Mouse (Mus musculus) left cerebral cortex, postnatal 10 days (tissue): ENCODE results near the gene Clpx. TPM values are rescaled to one million over a fixed set of nuclear protein-coding genes. Genes with fewer than 3 reads are reported as not detected.
"Not testable (repeated sequence)": the region's sequence is repeated elsewhere in the genome, so short reads cannot be mapped to it uniquely, and the experiment has no call there.

Experiments
- DNase-seq, 2 experiments: peaks; one replicate each; pipeline ENCODE4 v3.0.0; 2021 to 2022; ENCODE audit warnings: low spot score in 2 of 2, mixed read lengths in 1 of 2; ENCODE audit errors: extremely low spot score in 1 of 2
- intact Hi-C: fragments of 180-260 bp; cut with DNase I; formaldehyde crosslinking; loops from one replicate; pipeline ENCODE4 v1.15.1; 2025
- total RNA-seq, 2 experiments: library from RNA; stranded (reverse); gene quantifications; 2 replicates each; pipeline ENCODE4 v1.2.3; 2021

Clpx gene
- total RNA-seq, 2 experiments from 2014 or later, result 25.3 to 25.4 TPM

DNA sequence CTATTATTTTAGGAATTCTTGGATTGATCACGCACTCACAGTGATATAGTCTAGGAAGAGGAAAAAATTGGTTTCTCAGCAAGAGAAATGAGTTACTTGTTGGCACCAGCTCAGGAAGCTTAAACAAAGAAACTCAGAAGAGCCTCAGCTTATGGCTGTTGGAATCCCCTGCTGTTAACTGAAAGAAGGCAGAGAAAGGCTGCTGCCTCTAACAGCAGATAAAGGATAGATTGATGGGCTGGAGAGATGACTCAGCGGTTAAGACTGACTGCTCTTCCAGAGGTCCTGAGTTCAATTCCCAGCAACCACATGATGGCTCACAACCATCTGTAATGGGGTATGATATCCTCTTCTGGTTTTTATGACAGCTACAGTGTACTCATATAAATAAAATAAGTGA, 33.3 kb downstream of the Clpx start:
- DNase-seq, result no peak
- intact Hi-C loops, result loop anchor here (10.0 kb wide), 1 partner anchor 263 kb away; no protein-coding TSS in a partner anchor

GRCm38 (mm10) chr9:65333958-65334357, 39.9 kb downstream of the Clpx start:
- intact Hi-C loops, result no loop called here

GRCm38 (mm10) chr9:65339146-65339545, 45.1 kb downstream of the Clpx start:
- no peak for DNase-seq
- intact Hi-C loops, result no loop called here

More at GRCm38 (mm10) chr9:65333958-65334357, 39.9 kb downstream of the Clpx start:
- no peak for DNase-seq

GRCm38 (mm10) chr9:65340414-65340813, 46.4 kb downstream of the Clpx start:
- DNase-seq, result no peak
- intact Hi-C loops, result no loop called here

GRCm38 (mm10) chr9:65345439-65345838, 51.4 kb downstream of the Clpx start:
- DNase-seq, result peak in 1 of 2 experiments; percentile 14
- intact Hi-C loops, result not testable (repeated sequence)

GRCm38 (mm10) chr9:65345854-65346475, 51.9 kb downstream of the Clpx start, which contains the start of gene Pdcd7:
Gene Pdcd7 (plus strand): TSS chr9:65346104.
- intact Hi-C loops, result no loop called here
- DNase-seq, result peak; percentile 96

- intact Hi-C loops, result no loop called here
- DNase-seq, result peak; percentile 6 to 69
Measured at GRCm38 (mm10) chr9:65346476-65347111, 52.5 kb downstream of the Clpx start.

DNA sequence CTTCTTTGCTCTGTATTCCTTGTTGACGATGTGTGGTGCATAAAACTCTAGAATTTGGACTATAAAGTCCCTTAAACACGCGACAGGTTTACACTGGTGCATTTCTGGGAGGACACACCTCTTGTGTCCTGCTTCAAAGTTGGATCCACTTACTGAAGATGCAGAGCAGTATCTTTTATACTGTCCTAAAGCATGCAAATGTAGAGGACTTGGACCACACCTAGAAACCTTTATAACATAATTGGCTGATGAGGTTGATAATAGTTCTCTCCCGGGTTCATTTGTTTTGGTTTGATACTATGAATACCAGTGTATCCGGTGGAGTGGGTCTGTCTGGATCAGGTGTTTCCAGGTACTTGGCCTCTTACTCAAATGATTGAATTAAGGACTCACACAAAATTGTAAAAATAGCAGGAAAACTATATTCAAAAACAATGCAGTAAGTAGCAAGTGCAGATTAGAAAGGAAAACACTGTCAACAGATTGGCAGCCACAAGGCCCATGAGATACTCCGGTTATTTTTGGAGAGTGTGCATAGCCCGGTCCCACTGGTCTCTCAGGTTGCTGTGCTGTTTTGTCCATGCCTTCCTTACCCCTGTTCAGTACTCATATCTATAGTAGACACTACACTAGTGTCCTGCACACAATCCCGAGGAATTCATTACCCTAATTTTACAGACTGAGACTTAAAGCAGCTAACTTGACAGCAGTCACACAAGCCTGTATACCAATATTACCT, 53.2 kb downstream of the Clpx start:
- intact Hi-C loops, result no loop called here
- no peak for DNase-seq

GRCm38 (mm10) chr9:65353251-65353650, 59.2 kb downstream of the Clpx start:
- no peak for DNase-seq
- intact Hi-C loops, result no loop called here

DNA sequence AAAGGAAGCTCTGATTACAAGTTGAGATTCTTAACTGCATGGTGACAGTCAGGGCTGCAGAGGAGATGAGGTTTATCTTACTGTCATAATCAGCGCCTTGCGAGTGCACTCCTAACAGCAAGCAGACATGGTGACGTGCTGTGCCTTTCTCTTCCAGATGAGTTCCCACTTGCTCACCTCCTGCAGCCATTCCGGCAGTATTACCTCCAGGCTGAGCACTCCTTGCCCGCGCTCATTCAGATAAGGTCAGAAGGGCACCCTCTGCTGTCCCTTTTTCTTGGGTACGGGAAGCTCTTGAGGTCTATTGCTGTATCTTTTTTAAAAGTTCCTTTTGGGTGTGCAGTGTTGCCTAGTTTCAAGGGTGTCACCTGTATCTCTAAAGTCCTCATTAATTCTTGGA, 62.5 kb downstream of the Clpx start:
- DNase-seq, result no peak
- intact Hi-C loops, result no loop called here

GRCm38 (mm10) chr9:65356971-65357370, 62.9 kb downstream of the Clpx start:
- DNase-seq, result no peak
- intact Hi-C loops, result no loop called here

GRCm38 (mm10) chr9:65358956-65359480, 65.0 kb downstream of the Clpx start:
- intact Hi-C loops, result no loop called here
- DNase-seq, result no peak

DNA sequence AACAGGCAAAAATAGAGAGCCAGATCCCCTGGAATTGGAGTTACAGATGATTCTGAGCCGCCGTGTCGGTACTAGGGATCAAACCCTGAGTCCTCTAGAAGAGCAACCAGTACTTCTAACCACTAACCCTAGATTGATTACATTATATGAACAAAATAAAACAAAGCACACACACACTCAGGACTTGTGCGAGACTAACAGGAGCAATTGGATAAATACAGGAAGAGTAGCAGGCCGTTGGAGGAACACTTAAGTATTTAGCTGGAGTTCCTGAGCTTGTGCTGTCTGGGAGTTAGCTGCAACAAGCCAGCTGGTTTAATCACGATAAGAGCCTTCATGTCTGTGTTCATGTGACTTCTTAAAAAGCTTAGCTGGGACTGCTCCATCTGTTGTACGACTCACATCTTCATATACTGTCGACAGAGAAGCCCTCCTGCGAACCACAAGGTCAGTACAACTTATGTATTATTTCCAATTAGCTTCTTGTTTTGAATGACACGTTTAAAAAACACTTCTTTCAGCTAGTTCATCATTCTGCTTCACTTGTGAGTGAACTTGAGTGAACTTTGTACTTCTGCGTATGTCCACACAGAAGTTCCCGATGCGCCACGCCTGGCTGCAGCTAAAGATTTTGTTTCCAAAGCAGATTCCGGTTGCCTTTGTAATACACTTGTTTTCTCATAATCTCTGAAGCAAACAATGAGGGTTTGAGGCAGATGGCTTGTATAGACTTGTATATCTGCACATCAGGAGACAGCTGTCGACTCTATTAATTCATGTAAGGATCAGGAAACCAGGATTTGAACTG, 66.8 kb downstream of the Clpx start, which contains the start of gene Ubap1l:
Gene Ubap1l, plus strand, starts transcription at position 401 of the 808 bp plus-strand sequence.
- DNase-seq, result no peak
- intact Hi-C loops, result no loop called here

DNA sequence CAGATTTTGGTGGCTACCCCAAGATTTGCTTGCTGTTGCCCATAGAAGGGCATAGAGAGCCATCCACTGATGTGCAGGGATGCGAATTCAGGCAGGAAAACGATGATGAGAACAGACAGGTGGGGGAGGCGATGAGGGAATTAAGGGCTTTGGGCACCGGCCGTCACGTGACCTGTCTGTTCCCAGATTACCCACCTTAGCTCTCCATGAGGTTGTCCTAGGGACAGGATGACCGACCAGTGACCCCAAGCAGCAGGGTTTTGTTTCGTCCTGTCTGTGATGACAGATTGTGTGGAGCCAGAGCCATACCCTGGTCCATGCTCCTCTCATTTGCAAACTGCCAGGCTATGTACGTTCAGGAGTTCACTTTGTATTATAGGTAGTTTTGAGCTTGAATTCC, 69.6 kb downstream of the Clpx start:
- no peak for DNase-seq

DNA sequence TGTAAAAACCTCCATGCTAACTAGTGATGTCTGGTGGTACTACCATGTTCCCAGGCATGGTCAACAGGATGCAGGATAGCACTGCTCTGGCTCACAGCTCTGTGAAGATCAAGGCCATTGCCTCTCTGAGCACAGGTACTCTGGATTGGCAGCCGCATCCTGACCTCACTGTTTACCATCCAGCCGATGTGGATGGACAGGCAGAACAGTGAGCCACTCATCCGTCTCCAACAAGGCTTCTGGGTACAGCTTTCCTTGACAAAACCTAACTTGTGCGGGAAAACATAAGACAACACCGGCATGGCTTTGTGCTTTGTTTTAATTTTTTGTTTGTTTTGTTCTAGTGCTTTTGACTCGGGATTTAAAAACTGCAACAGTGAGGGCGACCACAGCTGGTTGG, 71.7 kb downstream of the Clpx start:
- intact Hi-C loops, result no loop called here
- peak in 1 of 2 experiments; percentile 10 for DNase-seq

More for the DNA sequence above, 69.6 kb downstream of the Clpx start:
- intact Hi-C loops, result no loop called here

DNA sequence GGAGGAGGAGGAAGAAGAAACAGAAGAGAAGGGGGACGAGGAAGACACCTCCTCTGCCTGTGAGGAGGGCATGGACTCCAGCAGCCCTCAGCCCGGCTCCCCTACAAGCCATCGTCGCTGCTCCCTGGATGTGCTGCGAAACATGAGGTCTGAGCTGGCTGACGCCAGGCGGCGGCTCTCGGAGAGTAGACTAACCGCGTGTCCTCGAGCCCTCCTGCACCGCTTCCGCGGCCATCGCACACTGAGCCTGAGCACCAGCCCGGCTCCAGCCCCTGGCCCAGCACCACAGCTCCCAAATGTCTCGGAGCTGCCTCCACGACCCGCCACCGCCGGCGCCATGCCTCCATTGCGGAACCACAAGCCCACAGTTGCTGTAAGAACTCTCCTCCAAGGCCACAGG, 77.7 kb downstream of the Clpx start:
- no peak for DNase-seq
- intact Hi-C loops, result loop anchor here (10.0 kb wide), 1 partner anchor 63 kb away; the partner anchor contains the start of gene Mtfmt

DNA sequence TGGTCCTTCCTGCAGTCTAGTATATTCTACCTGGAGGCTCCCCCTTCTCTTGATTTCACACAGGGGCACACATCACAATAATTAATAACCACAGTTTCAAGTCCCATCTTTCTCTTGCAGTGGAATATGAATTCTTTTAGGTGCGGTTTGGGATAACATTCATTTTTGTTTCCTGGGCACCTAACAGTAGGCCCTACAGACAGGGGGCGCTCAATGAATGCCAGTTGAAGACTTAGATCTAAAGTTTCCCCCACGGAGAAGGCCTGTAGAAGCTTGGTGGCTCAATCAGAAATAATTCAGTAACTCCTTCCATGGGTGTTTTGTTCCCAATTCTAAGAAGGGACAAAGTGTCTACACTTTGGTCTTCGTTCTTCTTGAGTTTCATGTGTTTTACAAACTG, 78.4 kb downstream of the Clpx start:
- peak in 1 of 2 experiments; percentile 60 for DNase-seq
- intact Hi-C loops, result loop anchor here (10.0 kb wide), 1 partner anchor 62 kb away; the partner anchor contains the start of gene Mtfmt

GRCm38 (mm10) chr9:65374468-65375162, 80.6 kb downstream of the Clpx start:
- intact Hi-C loops, result loop anchor here (10.0 kb wide), 1 partner anchor 60 kb away; the partner anchor contains the start of gene Mtfmt
- DNase-seq, result no peak
